Mouse (Mus musculus) MN1 (cell line): Measurements from ENCODE around the gene Gcgr.
A peak's percentile ranks its signal among the peaks of the same experiment; 100 is the strongest.
"Not testable (repeated sequence)": the region's sequence is repeated elsewhere in the genome, so short reads cannot be mapped to it uniquely, and the experiment has no call there.

Experiments
- DNase-seq: peaks from one replicate; pipeline ENCODE4 v3.0.0-alpha.2; 2016; ENCODE audit warnings: low spot score

Gcgr gene

DNA sequence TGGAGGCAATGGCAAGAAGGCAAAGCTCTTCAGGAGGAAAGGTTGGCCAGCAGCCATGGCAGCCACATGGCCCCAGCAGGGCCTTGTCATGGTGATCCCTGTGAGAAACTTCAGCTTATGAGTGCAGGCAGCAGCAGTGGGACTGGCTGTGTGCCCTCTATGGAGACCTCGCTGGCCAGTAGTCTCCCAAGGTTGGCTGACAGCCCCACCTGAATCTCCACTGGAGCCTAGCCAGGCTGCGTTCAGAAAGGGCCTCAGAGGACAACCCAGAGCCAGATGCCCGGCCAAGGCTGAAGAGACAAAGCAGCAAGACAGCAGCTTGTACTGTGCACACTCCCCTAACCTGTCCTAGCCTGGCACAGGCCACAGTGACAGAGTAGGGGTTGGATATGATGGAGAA is 8.0 kb downstream of the Gcgr start:
- peak; percentile 90 for DNase-seq

DNA sequence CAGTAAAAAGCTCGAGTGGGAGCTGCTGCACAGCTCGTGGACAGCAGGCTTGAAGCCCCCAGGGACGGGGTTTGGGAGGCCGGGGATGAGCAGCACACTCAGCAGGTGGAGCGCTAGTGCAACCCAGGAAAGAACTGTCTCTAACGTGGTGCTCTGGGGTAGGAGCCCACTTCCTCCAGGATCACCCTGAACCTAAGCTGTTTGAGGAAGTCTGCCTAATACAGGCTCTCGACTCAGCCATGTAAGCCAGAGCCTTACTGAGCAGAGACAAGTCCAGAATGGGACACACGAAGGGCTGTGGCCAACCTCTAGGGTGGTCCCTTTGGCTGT is 8.4 kb downstream of the Gcgr start:
- no peak for DNase-seq

- peak; percentile 82 for DNase-seq
Observed at GRCm38 (mm10) chr11:120539285-120540014, 9.0 kb downstream of the Gcgr start.

DNA sequence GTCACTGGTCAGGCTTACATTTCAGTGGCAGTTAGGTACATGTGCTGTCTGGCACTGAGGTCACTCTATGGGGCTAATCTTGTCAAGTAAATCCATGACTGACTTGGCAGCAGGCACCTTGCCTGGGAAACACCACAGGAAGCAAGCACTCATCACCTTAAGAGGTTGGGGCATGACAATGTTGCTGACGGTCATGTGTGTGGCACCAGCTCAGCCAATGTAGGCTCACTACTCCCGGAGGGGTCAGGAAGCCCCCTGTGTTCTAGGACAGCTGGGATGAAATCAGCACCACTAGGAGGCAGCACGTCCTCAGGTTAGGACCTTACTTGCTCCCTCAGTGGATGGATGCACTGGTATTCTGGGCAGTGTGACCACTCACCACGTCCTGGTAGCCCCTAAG is 11.4 kb downstream of the Gcgr start:
- peak; percentile 51 for DNase-seq

GRCm38 (mm10) chr11:120542376-120542775 is 11.9 kb downstream of the Gcgr start:
- no peak for DNase-seq

GRCm38 (mm10) chr11:120545964-120546363 is 15.5 kb downstream of the Gcgr start:
- no peak for DNase-seq

- peak; percentile 50 for DNase-seq
Observed at GRCm38 (mm10) chr11:120547469-120547868, 17.0 kb downstream of the Gcgr start.

- no peak for DNase-seq
Observed at GRCm38 (mm10) chr11:120548214-120548613, 17.7 kb downstream of the Gcgr start.

- DNase-seq: no peak
Observed at GRCm38 (mm10) chr11:120548786-120549167, 18.3 kb downstream of the Gcgr start.

DNA sequence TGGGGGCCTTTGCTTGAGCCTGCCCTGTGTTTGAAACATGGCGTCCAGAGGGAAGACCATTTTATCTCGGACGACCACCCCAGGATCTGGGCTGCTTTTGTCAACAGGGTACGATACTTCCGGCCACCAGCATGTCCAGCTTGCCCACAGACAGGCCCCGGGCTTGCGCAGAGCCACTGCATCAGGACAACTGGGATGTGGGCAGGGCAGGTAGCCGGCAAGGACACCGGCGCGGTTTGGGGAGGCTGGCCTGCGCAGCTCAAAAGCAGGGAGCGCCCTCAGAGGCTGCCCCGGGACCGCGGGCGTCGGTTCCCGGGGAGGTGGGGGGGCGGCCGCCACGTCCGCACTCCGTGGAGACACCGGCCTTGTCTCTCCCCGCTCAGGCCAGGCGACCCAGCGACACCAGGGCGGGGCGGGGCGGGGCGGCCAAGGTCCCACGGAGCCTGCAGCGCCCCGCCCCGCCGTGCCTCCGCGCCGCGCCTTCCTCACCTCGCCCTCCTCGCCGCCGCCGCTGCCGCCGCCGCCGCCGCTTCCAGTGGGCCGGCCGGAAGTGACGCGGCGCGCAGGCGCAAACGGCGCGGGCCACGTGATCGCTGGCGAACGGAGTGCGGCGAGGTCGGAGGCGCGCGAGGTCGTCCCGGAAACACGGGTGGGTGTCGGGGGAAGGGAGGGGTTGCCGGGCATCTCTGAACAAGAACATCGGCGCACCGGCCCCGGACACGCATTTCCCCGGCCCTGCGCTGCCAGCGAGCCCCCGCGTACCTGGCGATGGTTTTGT is 18.9 kb downstream of the Gcgr start, which contains the start of gene Mcrip1:
Gene Mcrip1, minus strand, starts transcription at position 560 of the 778 bp plus-strand sequence.
- DNase-seq: peak; percentile 94

DNA sequence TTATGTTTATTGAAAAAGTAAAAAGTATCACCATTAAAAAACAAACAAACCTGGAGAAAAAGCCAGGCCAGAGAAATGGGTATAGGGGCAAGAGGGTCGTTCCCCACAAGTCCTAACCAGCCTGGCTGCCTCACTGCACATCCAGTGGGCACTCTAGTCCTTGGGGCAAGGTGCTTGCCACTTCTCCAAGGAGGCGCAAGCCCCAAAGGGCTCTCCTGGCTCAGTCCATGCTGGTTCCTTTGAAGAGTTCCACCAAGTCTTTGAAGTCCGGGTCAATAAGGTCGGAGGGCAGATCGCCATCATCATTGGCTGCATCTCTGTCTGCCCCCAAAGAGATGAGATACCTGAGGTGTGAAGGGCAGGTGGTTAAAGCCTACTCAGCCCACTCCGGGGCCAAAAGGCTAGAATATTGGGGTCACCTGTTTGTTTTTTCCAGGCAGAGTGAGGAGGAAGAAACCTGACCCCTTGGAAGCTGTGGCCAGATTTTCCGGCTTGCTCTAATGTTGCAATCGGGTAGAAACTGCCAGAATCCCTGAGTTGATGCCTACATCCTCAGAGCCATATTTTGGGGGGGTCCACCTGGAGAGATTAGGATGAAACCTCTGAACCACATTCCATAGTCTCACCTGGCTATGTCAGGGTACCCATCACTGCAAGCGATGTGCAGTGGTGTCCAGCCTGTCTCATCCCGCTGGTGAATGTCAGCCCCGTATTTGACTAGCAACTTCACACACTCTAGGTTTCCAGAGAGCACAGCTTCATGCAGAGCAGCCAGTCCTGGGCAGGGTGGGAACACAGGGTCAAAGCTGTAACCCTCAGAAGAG is 19.7 kb downstream of the Gcgr start:
- no peak for DNase-seq

DNA sequence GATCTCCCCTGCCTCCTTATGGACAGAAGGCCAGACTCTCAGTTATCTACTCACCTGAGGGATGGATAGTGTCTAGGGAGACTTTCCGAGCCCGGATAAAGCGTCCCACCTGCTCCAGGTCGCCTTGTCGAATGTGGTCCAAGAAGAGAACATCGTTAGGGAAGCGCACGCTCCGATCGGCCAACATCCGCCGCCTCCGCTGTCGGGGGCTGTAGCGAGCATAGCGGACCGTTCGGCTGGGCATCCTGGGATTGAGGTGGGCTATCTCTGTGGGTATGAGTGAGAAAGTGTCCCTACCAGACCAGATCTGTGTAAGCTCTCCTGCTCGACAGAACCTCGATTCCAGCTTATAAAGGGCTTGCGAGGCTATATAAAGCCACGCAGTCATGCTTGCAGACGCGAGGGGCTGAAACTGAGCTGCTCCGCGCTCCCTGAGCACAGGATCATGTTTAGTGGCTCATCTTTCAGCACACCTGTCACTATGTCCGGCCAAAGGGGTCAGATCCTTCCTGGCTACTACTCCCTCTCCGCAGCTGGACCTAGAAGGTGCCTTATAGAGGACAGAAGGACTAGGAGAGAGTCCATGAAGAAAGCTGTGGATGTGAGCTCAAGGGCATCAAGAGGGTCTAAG is 20.4 kb downstream of the Gcgr start, which contains the start of gene Ppp1r27:
Gene Ppp1r27, minus strand, starts transcription at position 323 of the 631 bp plus-strand sequence.
- no peak for DNase-seq

GRCm38 (mm10) chr11:120552736-120553135 is 22.2 kb downstream of the Gcgr start:
- no peak for DNase-seq

DNA sequence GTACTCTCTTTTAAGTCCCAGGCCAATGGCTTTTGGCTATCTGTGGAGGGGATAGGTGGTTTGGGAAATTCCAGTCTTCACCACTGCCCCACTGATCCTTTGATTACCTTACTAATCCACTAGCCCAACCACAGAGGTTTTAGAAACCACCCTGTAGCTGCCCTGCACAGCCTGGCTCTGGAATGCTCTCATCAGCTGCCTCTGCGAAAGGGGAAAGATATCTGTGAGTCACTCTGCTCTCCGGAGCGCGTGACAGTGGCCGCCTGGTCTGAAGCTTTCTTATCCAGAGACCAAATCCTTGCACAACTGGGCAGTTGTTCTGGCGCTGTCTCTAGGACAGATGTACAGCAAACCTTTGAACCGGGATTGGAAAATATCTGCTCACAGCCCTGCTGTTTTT is 24.3 kb downstream of the Gcgr start:
- DNase-seq: peak; percentile 69

DNA sequence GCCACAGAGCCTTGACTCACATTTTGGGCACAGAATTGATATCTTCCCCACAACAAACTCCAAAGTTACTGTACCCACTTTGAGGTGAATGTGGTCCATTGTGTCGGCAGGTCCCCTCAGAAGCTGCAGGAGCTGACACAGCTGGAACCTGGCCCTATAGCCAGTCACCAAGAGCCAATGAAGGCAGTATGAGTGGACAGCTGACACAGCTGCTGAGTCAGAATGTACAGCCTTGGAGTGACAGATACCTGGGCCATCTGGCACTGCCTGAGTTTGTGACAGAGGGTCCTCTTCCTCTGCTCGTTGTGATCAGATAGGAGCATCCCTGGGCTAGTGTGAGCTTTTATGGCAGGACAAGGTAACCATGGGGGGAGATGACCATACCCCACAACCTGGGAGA is 24.8 kb downstream of the Gcgr start:
- no peak for DNase-seq

- not testable (repeated sequence) for DNase-seq
Observed at GRCm38 (mm10) chr11:120558843-120559242, 28.3 kb downstream of the Gcgr start.

GRCm38 (mm10) chr11:120560952-120561728 is 30.6 kb downstream of the Gcgr start:
- no peak for DNase-seq

DNA sequence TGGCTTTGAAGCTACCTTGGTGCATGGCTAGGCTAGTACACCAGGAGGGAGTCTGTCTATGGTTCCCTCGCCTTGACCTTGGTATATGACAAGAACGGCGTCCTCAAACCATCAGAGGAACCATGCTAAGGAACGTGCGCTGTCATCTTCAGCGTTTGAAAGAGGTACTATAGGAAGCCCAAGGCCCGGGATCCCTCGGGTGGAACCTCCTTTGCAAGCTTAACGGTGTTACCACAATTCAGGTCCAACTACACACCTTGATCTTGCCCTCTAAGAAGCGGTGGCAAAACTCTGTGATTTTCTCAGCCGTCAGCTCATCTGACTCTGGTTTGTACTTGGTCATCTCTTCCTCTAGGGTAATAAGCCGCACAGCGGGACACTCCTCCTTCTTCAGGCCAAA is 32.5 kb downstream of the Gcgr start:
- no peak for DNase-seq

GRCm38 (mm10) chr11:120565114-120565513 is 34.6 kb downstream of the Gcgr start:
- no peak for DNase-seq

DNA sequence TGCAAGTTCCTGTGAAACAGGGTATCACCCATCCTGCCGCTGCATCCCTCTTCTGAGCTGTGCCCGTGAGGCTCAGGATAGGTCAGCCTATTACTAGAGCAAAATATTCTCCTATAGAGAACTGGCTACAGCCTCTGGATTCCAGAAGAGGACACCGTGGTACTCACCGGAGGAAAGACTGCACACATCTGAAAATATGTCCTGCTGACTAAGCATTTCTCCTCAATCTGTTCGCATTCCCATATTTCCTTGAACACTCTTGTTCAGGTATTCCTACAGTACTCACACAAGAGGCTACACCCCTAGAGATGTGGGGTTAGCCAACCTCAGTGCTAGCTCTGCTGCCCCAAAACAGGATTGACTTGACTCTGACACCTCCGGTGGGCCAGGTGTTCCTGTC is 37.8 kb downstream of the Gcgr start:
- DNase-seq: no peak

GRCm38 (mm10) chr11:120571122-120571521 is 40.6 kb downstream of the Gcgr start:
- DNase-seq: no peak
